Mouse (Mus musculus): ENCODE data around the gene A730015C16Rik. TPM values are rescaled to one million over a fixed set of nuclear protein-coding genes. Genes with fewer than 3 reads are reported as not detected.
A peak's percentile ranks its signal among the peaks of the same experiment; 100 is the strongest.

A730015C16Rik gene
- total and polyA plus RNA-seq, 2 experiments, result 0.09 TPM

GRCm38 (mm10) chr4:108834971-108835311 is 13.5 kb downstream of the A730015C16Rik start:
- peaks cover 14% of the 10 kb centered on the region; the same call in 1 of the 2 replicates for H3K79me2 ChIP-seq (ENCODE audit: control insufficient read depth, insufficient read depth, low read length)
- DNase-seq (ENCODE audit: extremely low read depth, low read depth, low spot score), result no peak
- peak overlapping the region; percentile 84 for H3K9ac ChIP-seq (ENCODE audit: low read depth, low read length)
- H3K36me3 ChIP-seq (ENCODE audit: control insufficient read depth, insufficient read depth, low read length), result peaks cover 1% of the 10 kb centered on the region
- TF ChIP-seq CTCF (IDR thresholded peaks at IDR 0.05; ENCODE audit: low read depth, low read length), result no peak
- no peak for TF ChIP-seq POLR2A (IDR thresholded peaks at IDR 0.05; ENCODE audit: extremely low read depth, insufficient read depth, low read length)
- H3K4me3 ChIP-seq (ENCODE audit: insufficient read depth, low read depth, low read length), result peak overlapping the region; percentile 72
- WGBS, result 1% methylated on average over 15 of the region's 15 CpGs
- peak overlapping the region; percentile 83 for H3K27ac ChIP-seq (replicated peaks; ENCODE audit: insufficient read depth, low read depth, low read length)
- H3K4me1 ChIP-seq (ENCODE audit: control insufficient read depth, insufficient read depth, low read length), result peaks cover 9% of the 10 kb centered on the region
- no peaks in the 10 kb centered on the region for H3K27me3 ChIP-seq (ENCODE audit: control insufficient read depth, insufficient read depth, low read length)

- Histone ChIP-seq H3K9ac (ENCODE audit: low read depth, low read length) (peak within 1 kb of the TSS; percentile 97), H3K4me3 (ENCODE audit: insufficient read depth, low read depth, low read length) (peak within 1 kb of the TSS; percentile 97), H3K36me3 (ENCODE audit: control insufficient read depth, insufficient read depth, low read length) (peaks cover 4% of the 10 kb centered on the region), H3K27me3 (ENCODE audit: control insufficient read depth, insufficient read depth, low read length) (no peaks in the 10 kb centered on the region), H3K79me2 (ENCODE audit: control insufficient read depth, insufficient read depth, low read length) (peaks cover 12% of the 10 kb centered on the region; the same call in 1 of the 2 replicates), H3K27ac (replicated peaks; ENCODE audit: insufficient read depth, low read depth, low read length) (peak within 1 kb of the TSS; percentile 95), H3K4me1 (ENCODE audit: control insufficient read depth, insufficient read depth, low read length) (peaks cover 9% of the 10 kb centered on the region)
- no peak for TF ChIP-seq CTCF (IDR thresholded peaks at IDR 0.05; ENCODE audit: low read depth, low read length)
- peak; percentile 53; the same call in 1 of the 2 replicates for TF ChIP-seq POLR2A (IDR thresholded peaks at IDR 0.05; ENCODE audit: extremely low read depth, insufficient read depth, low read length)
- DNase-seq (ENCODE audit: extremely low read depth, low read depth, low spot score), result peak; percentile 90
- WGBS, result under 1% methylated on average over 34 of the region's 34 CpGs
Observed at GRCm38 (mm10) chr4:108834115-108834970, 14.1 kb downstream of the A730015C16Rik start, which contains the start of gene Txndc12. Gene Txndc12 (plus strand): TSS chr4:108834601.

- DNase-seq (ENCODE audit: extremely low read depth, low read depth, low spot score), result peak; percentile 79
- H3K36me3 ChIP-seq (ENCODE audit: control insufficient read depth, insufficient read depth, low read length), result peaks cover 8% of the 10 kb centered on the region
- H3K4me1 ChIP-seq (ENCODE audit: control insufficient read depth, insufficient read depth, low read length), result peaks cover 9% of the 10 kb centered on the region
Observed at GRCm38 (mm10) chr4:108833828-108834114, 14.6 kb downstream of the A730015C16Rik start.

GRCm38 (mm10) chr4:108832916-108833827 is 15.2 kb downstream of the A730015C16Rik start, which contains the start of gene Btf3l4:
Gene Btf3l4 (minus strand): TSS chr4:108833614.
- Histone ChIP-seq H3K27ac (replicated peaks; ENCODE audit: insufficient read depth, low read depth, low read length) (peak within 1 kb of the TSS; percentile 95), H3K9ac (ENCODE audit: low read depth, low read length) (peak within 1 kb of the TSS; percentile 97), H3K79me2 (ENCODE audit: control insufficient read depth, insufficient read depth, low read length) (peaks cover 11% of the 10 kb centered on the region; the same call in 1 of the 2 replicates), H3K4me3 (ENCODE audit: insufficient read depth, low read depth, low read length) (peak within 1 kb of the TSS; percentile 97), H3K4me1 (ENCODE audit: control insufficient read depth, insufficient read depth, low read length) (peaks cover 9% of the 10 kb centered on the region), H3K36me3 (ENCODE audit: control insufficient read depth, insufficient read depth, low read length) (peaks cover 10% of the 10 kb centered on the region), H3K27me3 (ENCODE audit: control insufficient read depth, insufficient read depth, low read length) (no peaks in the 10 kb centered on the region)
- DNase-seq (ENCODE audit: extremely low read depth, low read depth, low spot score), result peak; percentile 80
- 1% methylated on average over 65 of the region's 73 CpGs for WGBS
- TF ChIP-seq POLR2A (IDR thresholded peaks at IDR 0.05; ENCODE audit: extremely low read depth, insufficient read depth, low read length) (peak; percentile 49; the same call in 1 of the 2 replicates), CTCF (IDR thresholded peaks at IDR 0.05; ENCODE audit: low read depth, low read length) (no peak)

More at GRCm38 (mm10) chr4:108833828-108834114, 14.6 kb downstream of the A730015C16Rik start:
- peak overlapping the region; percentile 77 for H3K27ac ChIP-seq (replicated peaks; ENCODE audit: insufficient read depth, low read depth, low read length)
- TF ChIP-seq CTCF (IDR thresholded peaks at IDR 0.05; ENCODE audit: low read depth, low read length) (no peak), POLR2A (IDR thresholded peaks at IDR 0.05; ENCODE audit: extremely low read depth, insufficient read depth, low read length) (no peak)
- H3K27me3 ChIP-seq (ENCODE audit: control insufficient read depth, insufficient read depth, low read length), result no peaks in the 10 kb centered on the region
- peak overlapping the region; percentile 22 for H3K9ac ChIP-seq (ENCODE audit: low read depth, low read length)
- H3K4me3 ChIP-seq (ENCODE audit: insufficient read depth, low read depth, low read length), result peak overlapping the region; percentile 97
- H3K79me2 ChIP-seq (ENCODE audit: control insufficient read depth, insufficient read depth, low read length), result peaks cover 11% of the 10 kb centered on the region; the same call in 1 of the 2 replicates
- under 1% methylated on average over 6 of the region's 6 CpGs for WGBS

GRCm38 (mm10) chr4:108830698-108831097 is 17.7 kb downstream of the A730015C16Rik start:
- no peaks in the 10 kb centered on the region for H3K27me3 ChIP-seq (ENCODE audit: control insufficient read depth, insufficient read depth, low read length)
- H3K79me2 ChIP-seq (ENCODE audit: control insufficient read depth, insufficient read depth, low read length), result peaks cover 8% of the 10 kb centered on the region; the same call in 1 of the 2 replicates
- H3K9ac ChIP-seq (ENCODE audit: low read depth, low read length), result no peak overlapping the region
- H3K4me1 ChIP-seq (ENCODE audit: control insufficient read depth, insufficient read depth, low read length), result peaks cover 8% of the 10 kb centered on the region
- H3K27ac ChIP-seq (replicated peaks; ENCODE audit: insufficient read depth, low read depth, low read length), result no peak overlapping the region
- peaks cover 21% of the 10 kb centered on the region for H3K36me3 ChIP-seq (ENCODE audit: control insufficient read depth, insufficient read depth, low read length)
- no peak overlapping the region for H3K4me3 ChIP-seq (ENCODE audit: insufficient read depth, low read depth, low read length)
- TF ChIP-seq POLR2A (IDR thresholded peaks at IDR 0.05; ENCODE audit: extremely low read depth, insufficient read depth, low read length) (no peak), CTCF (IDR thresholded peaks at IDR 0.05; ENCODE audit: low read depth, low read length) (no peak)
- DNase-seq (ENCODE audit: extremely low read depth, low read depth, low spot score), result no peak
- 31% methylated on average over 1 of the region's 1 CpGs for WGBS
